Mouse (Mus musculus) stomach, embryonic 16.5 days (tissue): ENCODE measurements around the gene Stat3. TPM values are rescaled to one million over a fixed set of nuclear protein-coding genes. Genes with fewer than 3 reads are reported as not detected.
A peak's percentile ranks its signal among the peaks of the same experiment; 100 is the strongest.

Experiments
- ATAC-seq: fragments of 200-750 bp; cut with Nextera tagmentation; 2 replicates; pipeline ENCODE4 v1.8.0; 2017; ENCODE audit warnings: moderate number of reproducible peaks, moderate TSS enrichment; ENCODE audit not compliant: insufficient read depth, low FRiP score
- H3K27ac ChIP-seq: fragments of 300-500 bp; sonication (generic); 2 replicates; pipeline ENCODE4 v1.5.1; 2014; ENCODE audit warnings: low read length
- H3K27me3 ChIP-seq: fragments of 300-500 bp; sonication (generic); 2 replicates; pipeline ENCODE4 v1.6.1; 2014; ENCODE audit warnings: low read length, control low read depth, mixed read lengths; ENCODE audit not compliant: control insufficient read depth, insufficient read depth
- H3K36me3 ChIP-seq: fragments of 300-500 bp; sonication (generic); 2 replicates; pipeline ENCODE4 v1.6.1; 2014; ENCODE audit warnings: low read length; ENCODE audit not compliant: control insufficient read depth, insufficient read depth
- H3K4me1 ChIP-seq: fragments of 300-500 bp; sonication (generic); 2 replicates; pipeline ENCODE4 v1.6.1; 2014; ENCODE audit warnings: low read length, control low read depth, mixed read lengths; ENCODE audit not compliant: control insufficient read depth, insufficient read depth
- H3K4me2 ChIP-seq: fragments of 300-500 bp; sonication (generic); 2 replicates; pipeline ENCODE4 v1.6.1; 2014; ENCODE audit warnings: low read depth, low read length, mixed read lengths
- H3K4me3 ChIP-seq: fragments of 300-500 bp; sonication (generic); replicated peaks from 2 replicates; pipeline ENCODE4 v1.5.1; 2014; ENCODE audit warnings: mild to moderate bottlenecking, low read length
- H3K9ac ChIP-seq: fragments of 300-500 bp; sonication (generic); 2 replicates; pipeline ENCODE4 v1.6.1; 2014; ENCODE audit warnings: low read length
- H3K9me3 ChIP-seq: fragments of 300-500 bp; sonication (generic); replicated peaks from 2 replicates; pipeline ENCODE4 v1.6.1; 2016; ENCODE audit warnings: low read length, control low read depth; ENCODE audit not compliant: control insufficient read depth
- WGBS: fragments of 180-500 bp; shearing (Covaris S2); extraction: QIAGEN DNeasy Blood & Tissue Kit; methylation state at CpG from one replicate; pipeline ENCODE4 v1.1.7; 2014; 5-methylcytosine and 5-hydroxymethylcytosine counted together
- polyA plus RNA-seq: library from polyadenylated mRNA; unstranded; fragments of >200 nt; fragmentation: Nextera tagmentation; extraction: Ambion mirVana; gene quantifications from 2 replicates; pipeline ENCODE4 v1.2.1, GENCODE M21; 2015

Stat3 gene
- polyA plus RNA-seq, 1 experiment from 2014 or later = 47.2 TPM

DNA sequence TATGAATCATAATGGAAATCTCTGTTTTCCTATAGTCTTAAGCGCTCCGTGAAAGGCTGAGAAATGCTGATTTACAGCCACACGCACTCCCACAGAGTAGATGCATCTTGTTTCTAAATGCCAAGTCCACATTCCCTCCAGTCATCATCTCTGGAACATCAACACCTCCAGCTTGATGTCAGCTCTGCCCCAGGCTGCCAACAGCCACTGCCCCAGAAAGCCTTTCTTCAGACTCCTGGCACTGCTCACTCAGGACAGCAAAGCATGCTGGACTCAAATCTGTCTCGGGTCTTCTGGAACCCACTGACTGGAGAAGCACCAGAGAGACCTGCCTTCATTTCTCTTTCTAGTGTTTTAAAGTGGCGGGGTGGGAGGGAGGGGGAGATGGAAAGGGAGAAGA is 46.9 kb downstream of the Stat3 start:
- 86% methylated on average over 5 of the region's 5 CpGs for WGBS
- no peak overlapping the region for H3K9ac ChIP-seq
- no peaks in the 10 kb centered on the region for H3K27me3 ChIP-seq
- ATAC-seq = no peak
- H3K4me2 ChIP-seq = no peak overlapping the region
- H3K4me3 ChIP-seq = no peak overlapping the region
- H3K36me3 ChIP-seq = 0 out of 2 replicates have a peak, but pooled peaks cover 3% of the 10 kb centered on the region
- H3K27ac ChIP-seq = no peak overlapping the region
- no peaks in the 10 kb centered on the region for H3K4me1 ChIP-seq
- no peaks in the 10 kb centered on the region for H3K9me3 ChIP-seq

DNA sequence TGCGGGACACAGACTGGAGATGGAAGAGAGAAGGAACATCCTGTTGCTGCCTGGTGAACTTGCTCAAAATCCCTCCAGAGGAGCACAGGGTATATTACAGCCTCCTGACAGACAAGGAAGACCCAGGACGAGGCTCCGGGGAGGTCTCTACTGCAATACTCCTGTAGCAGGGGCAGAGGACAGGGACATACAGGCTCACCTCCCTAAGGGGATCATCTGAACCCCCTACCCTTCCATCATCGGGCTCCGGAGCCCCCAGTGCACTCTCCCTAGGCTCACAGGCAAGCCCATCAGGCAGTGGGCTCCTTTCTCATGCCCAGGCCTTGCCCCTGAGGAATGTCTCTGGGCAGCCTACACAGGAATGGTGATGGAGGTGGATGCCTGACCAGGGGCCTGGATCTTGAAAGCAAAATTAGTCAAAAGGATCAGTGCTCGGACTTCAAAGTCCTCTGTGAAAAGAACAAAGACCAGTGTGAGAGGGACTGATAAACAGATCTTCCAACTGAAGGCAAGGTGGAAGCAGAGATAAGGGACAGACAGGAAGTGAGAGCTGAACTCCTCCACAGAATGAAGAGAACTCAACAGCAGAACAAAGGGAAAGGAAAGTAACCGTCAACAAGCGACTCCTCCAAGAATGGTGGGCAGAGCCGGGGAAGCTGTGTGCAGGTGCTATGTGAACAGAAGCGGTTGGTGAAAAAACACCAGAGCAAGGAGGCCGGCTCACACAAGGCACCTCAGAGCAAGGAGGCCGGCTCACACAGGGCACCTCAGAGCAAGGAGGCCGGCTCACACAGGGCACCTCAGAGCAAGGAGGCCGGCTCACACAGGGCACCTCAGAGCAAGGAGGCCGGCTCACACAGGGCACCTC is 47.9 kb downstream of the Stat3 start:
- no peaks in the 10 kb centered on the region for H3K9me3 ChIP-seq
- no peak overlapping the region for H3K4me2 ChIP-seq
- no peaks in the 10 kb centered on the region for H3K27me3 ChIP-seq
- no peak overlapping the region for H3K4me3 ChIP-seq
- 0 out of 2 replicates have a peak, but pooled peaks cover 4% of the 10 kb centered on the region for H3K4me1 ChIP-seq
- H3K9ac ChIP-seq = no peak overlapping the region
- WGBS = 57% methylated on average over 15 of the region's 15 CpGs
- H3K27ac ChIP-seq = no peak overlapping the region
- no peak for ATAC-seq
- H3K36me3 ChIP-seq = 0 out of 2 replicates have a peak, but pooled peaks cover 3% of the 10 kb centered on the region

DNA sequence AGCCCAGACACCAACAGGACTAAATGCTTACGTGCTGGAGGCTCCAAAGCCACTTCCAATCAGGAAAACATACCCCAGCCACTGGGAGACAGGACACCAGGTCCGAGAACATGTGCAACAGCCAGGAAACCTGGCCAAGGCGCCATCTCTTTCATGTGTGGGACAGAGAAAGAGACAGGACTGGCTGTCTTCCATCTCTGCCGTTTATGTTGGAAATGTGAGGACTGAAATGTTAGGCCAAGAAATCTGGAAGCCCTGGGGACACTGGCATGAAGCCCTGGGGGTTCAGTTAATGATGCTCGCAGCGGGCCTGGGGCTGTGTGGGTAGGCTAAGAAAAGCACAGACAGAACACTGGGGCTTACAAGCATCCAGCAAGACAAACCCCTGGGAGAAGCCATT is 48.9 kb downstream of the Stat3 start:
- no peak overlapping the region for H3K4me3 ChIP-seq
- no peaks in the 10 kb centered on the region for H3K9me3 ChIP-seq
- H3K36me3 ChIP-seq = 0 out of 2 replicates have a peak, but pooled peaks cover 3% of the 10 kb centered on the region
- H3K27me3 ChIP-seq = no peaks in the 10 kb centered on the region
- H3K27ac ChIP-seq = no peak overlapping the region
- H3K4me1 ChIP-seq = 0 out of 2 replicates have a peak, but pooled peaks cover 4% of the 10 kb centered on the region
- no peak overlapping the region for H3K4me2 ChIP-seq
- ATAC-seq = no peak
- 86% methylated on average over 6 of the region's 6 CpGs for WGBS
- H3K9ac ChIP-seq = no peak overlapping the region

DNA sequence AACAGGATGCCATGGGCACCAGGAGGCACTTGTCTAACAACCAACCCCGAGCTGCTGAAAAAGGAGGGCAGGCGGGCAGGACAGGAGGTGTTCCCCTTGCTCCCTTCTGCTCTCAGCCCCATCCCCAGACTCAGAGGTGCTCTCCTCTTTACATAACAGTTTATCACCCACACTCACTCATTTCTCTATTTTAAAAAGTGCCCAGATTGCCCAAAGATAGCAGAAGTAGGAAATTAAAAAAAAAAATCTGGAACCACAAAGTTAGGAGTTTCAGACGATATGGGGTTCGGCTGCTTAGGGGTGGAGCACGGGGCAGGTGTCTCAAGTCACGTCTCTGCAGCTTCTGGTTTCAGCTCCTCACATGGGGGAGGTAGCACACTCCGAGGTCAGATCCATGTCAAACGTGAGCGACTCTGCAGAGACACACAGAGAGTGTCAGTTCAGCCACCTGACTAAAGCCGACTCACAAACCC is 51.0 kb downstream of the Stat3 start:
- no peak for ATAC-seq
- Histone ChIP-seq H3K9me3 (no peaks in the 10 kb centered on the region), H3K36me3 (0 out of 2 replicates have a peak, but pooled peaks cover 3% of the 10 kb centered on the region), H3K4me1 (0 out of 2 replicates have a peak, but pooled peaks cover 4% of the 10 kb centered on the region), H3K27me3 (no peaks in the 10 kb centered on the region), H3K27ac (no peak overlapping the region), H3K4me3 (no peak overlapping the region), H3K4me2 (no peak overlapping the region), H3K9ac (no peak overlapping the region)
- 49% methylated on average over 10 of the region's 10 CpGs for WGBS

GRCm38 (mm10) chr11:100887764-100888163 is 51.6 kb downstream of the Stat3 start:
- no peaks in the 10 kb centered on the region for H3K9me3 ChIP-seq
- H3K27ac ChIP-seq = peak overlapping the region; percentile 61; the same call in 1 of the 2 replicates
- H3K4me2 ChIP-seq = no peak overlapping the region
- ATAC-seq = no peak
- H3K4me3 ChIP-seq = no peak overlapping the region
- H3K36me3 ChIP-seq = 0 out of 2 replicates have a peak, but pooled peaks cover 3% of the 10 kb centered on the region
- no peak overlapping the region for H3K9ac ChIP-seq
- 0 out of 2 replicates have a peak, but pooled peaks cover 4% of the 10 kb centered on the region for H3K4me1 ChIP-seq
- 69% methylated on average over 3 of the region's 3 CpGs for WGBS
- H3K27me3 ChIP-seq = no peaks in the 10 kb centered on the region

DNA sequence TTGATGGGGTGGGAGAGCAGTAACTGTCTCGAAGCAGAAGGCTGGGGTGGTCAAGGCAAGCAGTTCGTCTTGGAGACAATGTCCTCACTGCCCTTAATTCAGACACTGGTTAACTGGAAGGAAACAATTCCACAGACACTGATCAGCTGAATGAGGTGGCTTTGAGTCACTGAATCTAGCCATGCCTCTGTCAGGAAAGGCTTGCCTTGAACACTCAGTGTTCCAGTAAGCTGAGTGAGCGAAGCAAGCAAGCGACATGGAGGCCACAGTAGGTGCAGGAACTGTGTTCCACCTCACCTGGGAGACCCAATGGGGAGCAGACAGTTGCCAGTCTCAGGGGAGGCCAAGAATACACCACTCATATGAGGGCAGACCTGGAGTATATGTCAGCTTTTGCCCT is 52.1 kb downstream of the Stat3 start:
- H3K27me3 ChIP-seq = no peaks in the 10 kb centered on the region
- 0 out of 2 replicates have a peak, but pooled peaks cover 4% of the 10 kb centered on the region for H3K4me1 ChIP-seq
- WGBS = 79% methylated on average over 4 of the region's 4 CpGs
- no peak overlapping the region for H3K4me2 ChIP-seq
- no peak for ATAC-seq
- no peaks in the 10 kb centered on the region for H3K9me3 ChIP-seq
- no peak overlapping the region for H3K9ac ChIP-seq
- H3K27ac ChIP-seq = peak overlapping the region; percentile 61
- no peak overlapping the region for H3K4me3 ChIP-seq
- 0 out of 2 replicates have a peak, but pooled peaks cover 3% of the 10 kb centered on the region for H3K36me3 ChIP-seq

- no peak overlapping the region for H3K9ac ChIP-seq
- H3K4me2 ChIP-seq = no peak overlapping the region
- 26% methylated on average over 8 of the region's 8 CpGs for WGBS
- no peaks in the 10 kb centered on the region for H3K9me3 ChIP-seq
- peak; percentile 82 for ATAC-seq
- H3K27ac ChIP-seq = peak overlapping the region; percentile 61
- H3K4me1 ChIP-seq = 0 out of 2 replicates have a peak, but pooled peaks cover 5% of the 10 kb centered on the region
- H3K4me3 ChIP-seq = no peak overlapping the region
- H3K27me3 ChIP-seq = no peaks in the 10 kb centered on the region
- H3K36me3 ChIP-seq = 0 out of 2 replicates have a peak, but pooled peaks cover 3% of the 10 kb centered on the region
Observed at GRCm38 (mm10) chr11:100886188-100886740, 53.1 kb downstream of the Stat3 start.

DNA sequence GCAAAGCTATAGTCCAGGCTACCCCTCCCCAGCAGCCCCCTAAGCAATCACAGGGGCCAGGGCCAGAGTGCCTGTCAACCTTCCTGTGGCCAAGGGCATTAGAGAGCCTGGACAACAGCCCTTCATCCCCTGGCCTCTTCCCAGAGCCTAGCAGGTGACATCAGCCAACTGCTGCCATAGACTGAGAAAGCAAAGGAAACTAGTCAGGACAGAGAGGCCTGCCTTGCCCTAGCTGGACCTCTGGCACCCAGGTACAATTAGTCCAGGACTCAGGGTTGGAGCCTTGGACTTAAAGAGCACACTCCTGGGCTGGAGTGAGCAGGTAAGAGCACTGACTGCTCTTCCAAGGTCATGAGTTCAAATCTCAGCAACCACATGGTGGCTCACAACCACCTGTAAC is 53.9 kb downstream of the Stat3 start:
- H3K4me1 ChIP-seq = 0 out of 2 replicates have a peak, but pooled peaks cover 6% of the 10 kb centered on the region
- H3K9me3 ChIP-seq = no peaks in the 10 kb centered on the region
- H3K27ac ChIP-seq = peak overlapping the region; percentile 61
- H3K4me3 ChIP-seq = no peak overlapping the region
- no peak for ATAC-seq
- H3K27me3 ChIP-seq = no peaks in the 10 kb centered on the region
- no peak overlapping the region for H3K9ac ChIP-seq
- H3K36me3 ChIP-seq = 0 out of 2 replicates have a peak, but pooled peaks cover 2% of the 10 kb centered on the region
- H3K4me2 ChIP-seq = no peak overlapping the region

DNA sequence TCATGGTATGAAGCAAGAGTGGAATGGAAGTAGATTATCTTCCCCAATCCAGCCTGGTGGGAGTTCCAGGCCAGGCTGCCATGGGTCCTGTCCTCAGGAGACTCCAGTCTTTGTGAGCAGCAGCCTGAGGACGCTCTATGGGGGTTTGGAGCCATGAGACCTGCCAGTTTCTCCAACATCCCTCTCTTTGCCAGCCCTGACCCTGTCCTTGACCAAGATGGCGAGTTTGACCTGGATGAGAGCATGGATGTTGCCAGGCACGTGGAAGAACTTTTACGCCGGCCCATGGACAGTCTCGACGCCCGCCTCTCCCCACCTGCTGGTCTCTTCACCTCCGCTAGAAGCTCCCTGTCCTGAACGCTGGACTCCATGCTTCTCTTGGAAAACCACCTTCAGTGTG is 55.7 kb downstream of the Stat3 start:
- WGBS = 95% methylated on average over 10 of the region's 10 CpGs
- no peaks in the 10 kb centered on the region for H3K9me3 ChIP-seq
- H3K4me2 ChIP-seq = no peak overlapping the region
- no peak overlapping the region for H3K27ac ChIP-seq
- H3K4me3 ChIP-seq = no peak overlapping the region
- no peaks in the 10 kb centered on the region for H3K27me3 ChIP-seq
- H3K36me3 ChIP-seq = no peaks in the 10 kb centered on the region
- ATAC-seq = no peak
- H3K4me1 ChIP-seq = 0 out of 2 replicates have a peak, but pooled peaks cover 6% of the 10 kb centered on the region
- no peak overlapping the region for H3K9ac ChIP-seq
